Comparison of ENCODE assay signal across 18 mouse cellular contexts in genomic region chr14:71174175-71174574, GRCm38 (mm10).
DNase-seq lines count a peak whose midpoint lies in the region; ATAC-seq and TF ChIP-seq lines count a peak whose summit lies in the region.
"Had no signal": no experiment of that assay in that cellular context is flagged by ENCODE, and none has a peak within 500 bp of the region (broad histone marks: within the 10 kb centered on the region; RNA-seq: fewer than 3 reads in every experiment).

No protein-coding gene starts in this region.

- TF ChIP-seq CTCF in Patski (IDR thresholded peaks at IDR 0.05) = no peak
- no peak for TF ChIP-seq CTCF in forebrain, postnatal 0 days (IDR thresholded peaks at IDR 0.05; ENCODE audit: low read depth)

- ATAC-seq in megakaryocyte, adult 5-6 weeks (ENCODE audit: poor library complexity, severe bottlenecking) = no peak
- ATAC-seq in Patski = no peak
- ATAC-seq in forebrain, postnatal 0 days = no peak
- ATAC-seq: forebrain, embryonic 15.5 days; hindbrain, postnatal 0 days had no signal

- no peak overlapping the region for H3K27ac ChIP-seq in forebrain, postnatal 0 days (ENCODE audit: low read depth, low read length)
- H3K27ac ChIP-seq: embryonic facial prominence, embryonic 12.5 days; forebrain, embryonic 15.5 days; hindbrain, postnatal 0 days had no signal

- DNase-seq in Patski (ENCODE audit: low read depth, low spot score) = peak; percentile 9
- DNase-seq in lung, postnatal 14 days = peak; percentile 31
- no peak for DNase-seq in frontal cortex, postnatal 25 days (ENCODE audit: low spot score in 2 of 2)
- DNase-seq in forebrain, postnatal 0 days = no peak
- no peak for DNase-seq in right cerebral cortex, postnatal 14 days
- DNase-seq: adrenal gland, adult 8-10 months; adrenal gland, postnatal 36 days; cerebellum, adult 11 months; cerebellum, adult 8-10 months; cerebellum, postnatal 14 days; embryo, embryonic 11 days; gastrocnemius, postnatal 14 days had no signal

- H3K36me3 ChIP-seq in megakaryocyte, embryonic 14.5 days (replicated peaks; ENCODE audit: low read length) = no peaks in the 10 kb centered on the region
- no peaks in the 10 kb centered on the region for H3K36me3 ChIP-seq in forebrain, postnatal 0 days (ENCODE audit: insufficient read depth)
- H3K36me3 ChIP-seq: embryonic facial prominence, embryonic 12.5 days; forebrain, embryonic 15.5 days; heart, embryonic 12.5 days had no signal

- in situ Hi-C loops in Patski (cut with MboI; ENCODE audit: low pct_unique_long_range_greater_than_20kb) = no loop called here

- H3K4me1 ChIP-seq in megakaryocyte, embryonic 14.5 days = peaks cover 24% of the 10 kb centered on the region
- no peaks in the 10 kb centered on the region for H3K4me1 ChIP-seq in forebrain, postnatal 0 days (ENCODE audit: insufficient read depth)
- H3K4me1 ChIP-seq: embryonic facial prominence, embryonic 12.5 days; forebrain, embryonic 15.5 days; heart, embryonic 12.5 days had no signal

- POLR2A ChIA-PET in Patski (lab: Charles Lee) = no interaction called here

- CTCF ChIA-PET in Patski (lab: Charles Lee) = no interaction called here

- H3K4me3 ChIP-seq in megakaryocyte, embryonic 14.5 days (replicated peaks) = peak overlapping the region; percentile 11
- H3K4me3 ChIP-seq in forebrain, postnatal 0 days (ENCODE audit: low read depth, low read length) = no peak overlapping the region
- H3K4me3 ChIP-seq: embryonic facial prominence, embryonic 12.5 days; forebrain, embryonic 15.5 days; heart, embryonic 12.5 days had no signal

- H3K27me3 ChIP-seq in megakaryocyte, embryonic 14.5 days (replicated peaks) = peaks cover 33% of the 10 kb centered on the region
- no peaks in the 10 kb centered on the region for H3K27me3 ChIP-seq in Patski
- no peaks in the 10 kb centered on the region for H3K27me3 ChIP-seq in forebrain, postnatal 0 days (ENCODE audit: insufficient read depth, low read length)
- H3K27me3 ChIP-seq: embryonic facial prominence, embryonic 12.5 days; forebrain, embryonic 15.5 days; heart, embryonic 12.5 days had no signal

- no peak overlapping the region for H3K9ac ChIP-seq in forebrain, postnatal 0 days
- H3K9ac ChIP-seq: embryonic facial prominence, embryonic 12.5 days; forebrain, embryonic 15.5 days; heart, embryonic 12.5 days had no signal

- peaks cover under 1% of the 10 kb centered on the region for H3K9me3 ChIP-seq in megakaryocyte, embryonic 14.5 days
- H3K9me3 ChIP-seq in forebrain, postnatal 0 days (ENCODE audit: low read length) = no peaks in the 10 kb centered on the region
- H3K9me3 ChIP-seq: embryonic facial prominence, embryonic 12.5 days; forebrain, embryonic 15.5 days; heart, embryonic 12.5 days had no signal

- 81% methylated on average over 2 of the region's 2 CpGs for WGBS in forebrain, postnatal 0 days

- H3K4me2 ChIP-seq in forebrain, postnatal 0 days (ENCODE audit: low read depth) = no peak overlapping the region
- H3K4me2 ChIP-seq: embryonic facial prominence, embryonic 12.5 days; forebrain, embryonic 15.5 days; heart, embryonic 12.5 days had no signal

Comparison
In these comparisons a context has a peak if more than half of its experiments do, and no peak if none do; other contexts are left out.
1. DNase-seq: peak in Patski (single experiment) and lung, postnatal 14 days (single experiment); none in frontal cortex, postnatal 25 days (0 of 2), forebrain, postnatal 0 days (single experiment) and right cerebral cortex, postnatal 14 days (single experiment).